Mouse (Mus musculus): ENCODE data around the gene Clpb.
A peak's percentile ranks its signal among the peaks of the same experiment; 100 is the strongest.

Gene Clpb

GRCm38 (mm10) chr7:101676033-101676761, 12.8 kb downstream of the Clpb start:
- DNase-seq (ENCODE audit: low read depth): no peak

GRCm38 (mm10) chr7:101676762-101677308, 13.4 kb downstream of the Clpb start:
- no peak for DNase-seq (ENCODE audit: low read depth)

GRCm38 (mm10) chr7:101679591-101679990, 16.2 kb downstream of the Clpb start:
- DNase-seq (ENCODE audit: low read depth): peak; percentile 80

DNA sequence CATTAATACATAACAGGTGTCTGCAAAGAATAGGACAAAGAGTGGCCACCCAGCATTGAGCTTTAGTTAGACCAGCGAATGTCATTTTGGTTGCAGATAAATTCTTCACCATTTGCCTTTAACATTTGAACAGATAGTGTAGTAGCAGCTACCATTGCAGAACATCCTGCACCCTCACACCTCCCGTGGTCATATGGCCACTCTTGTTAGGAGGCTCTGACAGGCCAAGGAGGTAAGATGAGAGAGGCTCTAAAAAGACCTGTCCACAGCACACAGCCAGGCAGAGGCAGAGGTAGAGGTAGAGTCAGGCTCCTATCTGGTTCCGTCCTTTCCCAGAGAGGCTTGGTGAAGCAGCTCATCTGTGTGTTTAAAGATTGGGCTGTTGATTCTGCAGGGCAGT, 17.5 kb downstream of the Clpb start:
- no peak for DNase-seq (ENCODE audit: low read depth)

- DNase-seq (ENCODE audit: low read depth): no peak
Measured at GRCm38 (mm10) chr7:101681565-101682071, 18.2 kb downstream of the Clpb start.

GRCm38 (mm10) chr7:101682886-101683285, 19.5 kb downstream of the Clpb start:
- DNase-seq (ENCODE audit: low read depth): no peak

DNA sequence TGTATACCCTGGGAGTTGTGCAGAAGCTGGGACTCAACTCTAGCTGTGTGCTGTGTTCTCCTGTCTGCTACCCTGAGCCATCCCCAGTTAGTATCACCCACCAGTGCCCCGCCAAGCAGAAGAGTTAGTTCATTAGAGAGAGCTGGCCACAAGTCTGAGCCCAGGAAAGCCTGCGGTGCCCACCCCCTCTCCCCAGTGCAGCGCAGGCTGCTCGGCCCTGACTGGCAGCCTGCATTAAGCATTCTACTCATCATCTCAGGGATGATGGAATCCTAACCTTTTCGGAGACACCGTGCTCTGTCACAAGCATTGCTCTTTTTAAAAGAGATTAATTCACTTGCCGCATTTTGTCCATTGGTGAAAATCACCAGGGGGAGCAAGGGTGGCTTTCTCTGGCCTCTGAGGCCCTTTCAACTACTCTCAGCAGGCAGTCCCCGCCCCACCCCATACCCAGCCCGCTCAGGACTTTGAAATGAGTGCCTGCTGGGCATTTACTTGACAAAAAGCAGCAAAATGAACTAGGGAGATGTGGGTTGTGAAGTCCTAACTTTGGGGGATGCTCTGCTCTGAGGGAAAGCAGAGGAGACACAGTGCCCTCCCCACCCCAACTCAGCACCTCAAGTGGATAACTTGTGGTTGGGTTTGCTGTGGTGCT, 20.7 kb downstream of the Clpb start:
- DNase-seq (ENCODE audit: low read depth): no peak

- DNase-seq (ENCODE audit: low read depth): no peak
Measured at GRCm38 (mm10) chr7:101684671-101685070, 21.2 kb downstream of the Clpb start.

GRCm38 (mm10) chr7:101687144-101687543, 23.7 kb downstream of the Clpb start:
- DNase-seq (ENCODE audit: low read depth): no peak

- no peak for DNase-seq (ENCODE audit: low read depth)
Measured at GRCm38 (mm10) chr7:101690471-101690870, 27.0 kb downstream of the Clpb start.

DNA sequence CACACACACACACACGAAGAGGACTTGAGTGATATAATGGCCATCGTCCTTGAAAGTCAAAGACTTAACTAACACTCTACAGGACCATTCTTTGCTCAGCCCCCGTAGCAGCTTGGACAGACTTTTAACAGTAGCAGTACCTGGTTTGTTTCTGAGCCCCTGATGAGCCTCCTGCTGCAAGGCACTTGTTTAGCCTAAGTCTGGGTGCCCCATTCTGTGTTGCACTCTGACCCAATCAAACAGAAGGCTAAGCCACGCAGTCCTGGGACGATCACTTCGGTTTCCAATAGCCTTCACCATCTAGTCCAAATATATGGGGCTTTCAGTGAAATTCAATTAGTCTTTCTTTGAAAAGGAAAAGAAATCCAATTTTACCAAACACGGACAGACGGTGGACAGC, 28.4 kb downstream of the Clpb start:
- no peak for DNase-seq (ENCODE audit: low read depth)

DNA sequence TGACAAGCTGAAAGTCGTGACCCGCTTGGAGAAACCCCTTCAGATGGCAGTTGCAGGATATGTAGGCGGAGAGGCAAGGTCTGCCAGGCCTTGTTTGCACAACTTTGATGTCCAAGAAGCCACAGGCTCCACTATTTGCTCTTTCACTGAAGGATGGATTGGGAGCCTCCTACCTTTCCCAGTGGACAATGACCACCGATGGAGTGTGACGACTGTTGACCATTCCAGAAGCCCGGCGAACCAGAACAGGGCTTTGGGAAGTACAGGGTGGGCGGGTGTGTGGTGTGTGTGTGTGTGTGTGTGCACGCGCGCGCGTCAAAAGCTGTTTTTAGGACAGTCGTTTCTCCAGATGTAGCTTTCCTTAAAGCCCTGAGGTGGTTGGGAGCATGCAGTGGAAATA, 29.0 kb downstream of the Clpb start:
- DNase-seq (ENCODE audit: low read depth): no peak

DNA sequence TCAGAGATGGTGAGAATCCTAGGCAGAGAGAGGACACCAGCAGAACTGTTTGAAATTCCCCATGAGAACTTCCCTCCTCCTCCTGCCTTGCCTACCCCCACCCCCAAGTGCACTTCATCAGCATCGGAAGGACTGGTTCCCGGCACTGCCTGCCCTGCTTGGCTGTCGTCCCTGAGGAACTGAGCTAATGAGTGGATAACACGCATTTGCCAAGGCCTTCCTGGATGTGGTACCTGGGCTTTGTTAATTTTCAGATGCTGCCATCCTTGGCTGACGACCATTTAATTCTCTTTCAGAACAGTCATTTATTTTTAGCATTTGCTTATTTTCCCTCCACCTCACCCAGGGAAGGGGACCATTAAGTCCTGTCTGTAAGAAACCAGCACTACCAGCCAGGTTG, 32.0 kb downstream of the Clpb start:
- no peak for DNase-seq (ENCODE audit: low read depth)

GRCm38 (mm10) chr7:101696931-101697723, 33.7 kb downstream of the Clpb start:
- no peak for DNase-seq (ENCODE audit: low read depth)

DNA sequence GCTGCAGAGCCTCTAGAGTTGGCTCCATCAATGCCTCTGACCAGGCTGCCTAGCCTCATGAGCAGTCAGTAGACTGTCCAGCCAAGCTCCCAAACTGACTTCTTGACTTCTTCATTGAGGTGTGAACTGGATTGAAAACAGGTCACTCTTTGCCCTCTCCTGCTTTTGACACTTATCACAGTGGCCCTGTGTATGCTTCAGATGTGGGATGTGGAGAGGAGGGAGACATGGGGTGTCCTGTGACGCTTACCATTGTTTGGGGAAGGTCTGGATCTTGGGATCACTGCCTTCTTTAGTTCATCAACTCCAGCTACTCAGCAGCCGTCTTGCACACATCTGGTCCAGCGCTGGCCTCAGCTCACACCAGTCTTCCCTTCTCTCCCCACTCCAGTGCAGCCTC, 36.9 kb downstream of the Clpb start:
- DNase-seq (ENCODE audit: low read depth): no peak

GRCm38 (mm10) chr7:101702706-101703105, 39.3 kb downstream of the Clpb start:
- peak; percentile 64 for DNase-seq (ENCODE audit: low read depth)

DNA sequence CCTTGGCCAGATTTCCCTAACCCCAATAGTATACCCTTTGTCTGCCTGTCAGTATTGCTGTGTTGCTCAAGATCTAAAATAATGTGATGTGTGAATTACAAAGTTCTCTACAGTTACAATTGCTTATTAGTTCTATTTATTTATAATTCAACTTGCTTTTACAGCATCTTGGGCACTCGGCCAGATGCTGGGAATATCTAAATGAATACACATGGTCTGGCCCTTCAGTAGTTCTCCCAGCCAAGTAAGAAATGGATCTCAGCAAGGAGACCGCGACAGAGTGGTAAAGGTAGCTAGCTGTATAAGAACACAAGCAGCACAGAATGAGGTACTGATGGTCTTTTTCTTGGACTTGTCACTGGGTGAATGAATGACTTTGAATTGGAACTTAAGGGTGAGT, 46.2 kb downstream of the Clpb start:
- DNase-seq (ENCODE audit: low read depth): peak; percentile 68

GRCm38 (mm10) chr7:101710236-101710635, 46.8 kb downstream of the Clpb start:
- DNase-seq (ENCODE audit: low read depth): no peak

DNA sequence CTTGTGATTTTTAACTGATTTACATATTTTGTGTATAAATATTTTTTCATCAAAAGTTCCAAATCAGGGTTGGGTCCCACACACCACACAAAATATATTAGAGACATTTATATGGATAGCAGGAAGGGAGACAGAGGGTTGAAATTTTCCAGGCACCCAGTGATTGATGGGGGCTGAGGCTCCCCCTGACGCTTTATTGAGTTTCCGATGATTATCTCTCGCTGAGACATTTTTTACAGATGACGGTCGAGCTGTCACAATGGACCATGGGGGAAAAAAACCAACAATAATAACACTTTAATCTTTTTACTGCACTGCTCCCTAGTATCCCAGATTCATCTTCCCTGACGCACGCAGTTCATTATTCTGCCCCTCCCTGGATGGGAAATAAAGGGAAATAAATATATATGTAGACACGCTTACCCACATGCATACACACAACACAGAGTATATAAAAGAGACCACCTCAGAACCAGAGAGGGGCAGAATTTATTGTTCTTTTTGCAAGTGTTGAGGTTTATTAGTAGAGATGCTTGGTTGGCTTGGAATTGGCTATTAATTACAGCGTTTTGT, 50.5 kb downstream of the Clpb start:
- no peak for DNase-seq (ENCODE audit: low read depth)

GRCm38 (mm10) chr7:101715041-101715551, 51.7 kb downstream of the Clpb start:
- DNase-seq (ENCODE audit: low read depth): no peak

GRCm38 (mm10) chr7:101720356-101720755, 56.9 kb downstream of the Clpb start:
- no peak for DNase-seq (ENCODE audit: low read depth)

DNA sequence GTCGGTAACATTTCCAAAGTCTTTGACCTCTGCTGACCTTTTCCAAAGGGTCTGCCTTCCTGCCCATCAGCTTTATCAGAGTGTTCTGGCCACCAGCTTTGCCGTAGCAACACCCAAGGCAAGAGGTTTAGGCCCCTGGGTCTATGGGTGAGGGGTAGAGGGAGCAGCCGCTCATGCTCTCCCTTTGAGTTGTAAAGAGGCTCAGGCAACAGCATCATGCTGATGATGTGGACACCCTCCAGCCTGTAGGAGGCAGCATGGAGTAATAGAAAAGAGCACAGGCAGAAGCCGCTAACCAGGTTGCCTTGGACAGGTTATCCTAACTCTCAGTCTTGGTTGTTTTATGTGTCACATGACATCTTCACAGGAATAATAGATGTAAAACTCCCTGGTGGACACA, 61.6 kb downstream of the Clpb start:
- DNase-seq (ENCODE audit: low read depth): peak; percentile 41
